Mouse (Mus musculus) hindbrain, postnatal 0 days (tissue): ENCODE results near the gene Elmo2. TPM values are rescaled to one million over a fixed set of nuclear protein-coding genes. Genes with fewer than 3 reads are reported as not detected.

ENCODE experiments used
- ATAC-seq: fragments of 200-750 bp; cut with Nextera tagmentation; 2 replicates; pipeline ENCODE4 v1.8.0; 2017; ENCODE audit warnings: mild to moderate bottlenecking, moderate TSS enrichment, moderate library complexity
- DNase-seq: peaks from one replicate; pipeline ENCODE4 v3.0.0-alpha.2; 2015; ENCODE audit warnings: low spot score
- H3K27ac ChIP-seq: fragments of 300-500 bp; sonication (generic); 2 replicates; pipeline ENCODE4 v1.5.1; 2014; ENCODE audit warnings: mild to moderate bottlenecking
- H3K27me3 ChIP-seq: fragments of 300-500 bp; sonication (generic); 2 replicates; pipeline ENCODE4 v1.6.1; 2014; ENCODE audit warnings: low read length, mixed read lengths; ENCODE audit not compliant: insufficient read depth
- H3K36me3 ChIP-seq: fragments of 300-500 bp; sonication (generic); 2 replicates; pipeline ENCODE4 v1.6.1; 2014; ENCODE audit warnings: low read length, mixed read lengths; ENCODE audit not compliant: insufficient read depth
- H3K4me1 ChIP-seq: fragments of 300-500 bp; sonication (generic); 2 replicates; pipeline ENCODE4 v1.6.1; 2014; ENCODE audit warnings: antibody characterized with exemption, low read length, mixed read lengths; ENCODE audit not compliant: insufficient read depth
- H3K4me2 ChIP-seq: fragments of 300-500 bp; sonication (generic); 2 replicates; pipeline ENCODE4 v1.6.1; 2014; ENCODE audit warnings: low read depth, mild to moderate bottlenecking, low read length, moderate library complexity, mixed read lengths
- H3K4me3 ChIP-seq: fragments of 300-500 bp; sonication (generic); 2 replicates; pipeline ENCODE4 v1.5.1; 2014; ENCODE audit warnings: low read length
- H3K9ac ChIP-seq: fragments of 300-500 bp; sonication (generic); replicated peaks from 2 replicates; pipeline ENCODE4 v1.6.1; 2014; ENCODE audit warnings: mild to moderate bottlenecking, low read length, moderate library complexity, mixed read lengths
- H3K9me3 ChIP-seq: fragments of 300-500 bp; sonication (generic); 2 replicates; pipeline ENCODE4 v1.6.1; 2016; ENCODE audit warnings: low read length, mixed read lengths
- CTCF ChIP-seq: IDR thresholded peaks from 2 replicates; pipeline ENCODE4 v1.5.1; 2016; ENCODE audit warnings: antibody characterized with exemption, control low read depth, low read depth
- WGBS: fragments of 180-500 bp; shearing (Covaris S2); extraction: QIAGEN DNeasy Blood & Tissue Kit; methylation state at CpG from one replicate; pipeline ENCODE4 v1.1.7; 2014; 5-methylcytosine and 5-hydroxymethylcytosine counted together
- polyA plus RNA-seq: library from polyadenylated mRNA; unstranded; fragments of >200 nt; fragmentation: Nextera tagmentation; extraction: Ambion mirVana; gene quantifications from 2 replicates; pipeline ENCODE4 v1.2.1, GENCODE M21; 2015
- total RNA-seq: library from RNA; depleted of rRNA; stranded (reverse); fragments of >200 nt; gene quantifications from 2 replicates; pipeline ENCODE4 v1.2.3, GENCODE M21; 2014

Elmo2 gene
- total and polyA plus RNA-seq, 2 experiments from 2014 or later = 71.8 to 105 TPM

- TF ChIP-seq CTCF = no peak
- Histone ChIP-seq H3K27ac (no peak overlapping the region), H3K9me3 (no peaks in the 10 kb centered on the region), H3K36me3 (no peaks in the 10 kb centered on the region), H3K4me1 (no peaks in the 10 kb centered on the region), H3K4me3 (peak overlapping the region; percentile 42), H3K27me3 (no peaks in the 10 kb centered on the region), H3K4me2 (peak overlapping the region; percentile 77), H3K9ac (peak overlapping the region; percentile 54)
- WGBS = 0% methylated on average over 13 of the region's 13 CpGs
- DNase-seq (no peak), ATAC-seq (no peak)
These were observed 41.7 kb upstream of the Elmo2 start for GRCm38 (mm10) chr2:165367868-165368439.

DNA sequence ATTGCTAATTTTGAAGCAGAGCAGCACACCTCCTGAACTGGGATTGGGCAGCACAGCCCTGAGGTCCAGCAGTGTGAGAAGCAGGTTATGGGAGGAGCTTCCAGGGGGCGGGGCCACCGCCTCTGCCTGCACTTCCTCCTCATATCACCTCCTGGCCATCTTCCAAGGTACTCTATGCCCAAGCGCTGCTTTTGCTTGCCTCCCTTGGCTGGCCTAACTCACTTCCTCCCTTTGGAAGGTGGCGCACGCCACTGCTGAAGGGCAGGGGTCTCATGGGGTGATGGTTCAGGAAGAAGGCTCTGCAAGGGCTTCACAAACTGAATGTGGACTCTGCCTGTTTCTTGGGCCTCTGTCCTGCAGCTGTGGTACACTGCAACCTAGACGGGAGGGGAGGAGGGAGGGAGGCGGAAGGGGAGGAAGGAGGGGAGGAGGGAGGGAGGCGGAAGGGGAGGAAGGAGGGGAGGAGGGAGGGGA lies 40.8 kb upstream of the Elmo2 start:
- WGBS = 13% methylated on average over 5 of the region's 8 CpGs
- no peak for ATAC-seq
- no peak for DNase-seq

DNA sequence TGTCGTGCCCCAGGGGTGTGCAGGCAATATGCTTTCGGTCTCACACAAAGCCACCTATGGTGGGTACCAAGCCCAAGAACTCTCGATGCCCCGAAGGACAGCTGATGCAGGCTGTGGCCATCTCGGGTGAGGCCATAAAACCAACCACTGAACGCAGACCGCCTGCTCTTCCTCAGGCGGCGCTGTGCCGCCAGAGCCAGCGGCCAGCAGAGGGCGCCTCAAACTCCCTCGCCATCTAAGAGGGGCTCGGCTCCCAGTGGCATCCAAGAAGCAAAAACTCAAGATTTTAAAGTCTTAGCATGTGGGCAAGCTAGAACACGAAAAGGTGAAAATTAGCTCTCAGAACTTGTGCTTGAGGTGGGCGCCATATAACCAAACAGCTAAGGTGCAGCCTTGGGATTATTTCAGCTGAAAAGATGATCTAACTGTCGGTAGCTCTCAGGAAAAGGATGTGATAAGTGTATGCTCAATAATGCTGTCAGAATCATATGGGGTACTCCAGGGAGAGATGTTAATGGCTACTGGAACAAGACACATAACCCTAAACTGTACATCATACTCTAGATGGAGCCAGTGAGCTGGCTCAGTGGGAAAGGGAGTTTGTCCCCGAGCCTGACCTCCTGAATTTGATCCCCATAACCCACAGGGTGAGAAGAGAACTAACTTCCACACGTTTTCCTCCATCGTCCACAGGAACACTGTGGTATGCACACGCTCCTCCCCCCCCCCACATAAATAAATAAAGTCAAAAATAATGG lies 38.2 kb upstream of the Elmo2 start:
- Histone ChIP-seq H3K36me3 (no peaks in the 10 kb centered on the region), H3K4me3 (no peak overlapping the region), H3K4me2 (peak overlapping the region; percentile 13; the same call in 1 of the 2 replicates), H3K27me3 (no peaks in the 10 kb centered on the region), H3K4me1 (no peaks in the 10 kb centered on the region), H3K27ac (no peak overlapping the region), H3K9me3 (no peaks in the 10 kb centered on the region), H3K9ac (no peak overlapping the region)
- ATAC-seq (peak; percentile 63), DNase-seq (peak; percentile 86)
- 11% methylated on average over 21 of the region's 21 CpGs for WGBS
- TF ChIP-seq CTCF = peak; percentile 98

More for the DNA sequence above, 40.8 kb upstream of the Elmo2 start:
- no peak overlapping the region for H3K4me2 ChIP-seq
- no peaks in the 10 kb centered on the region for H3K27me3 ChIP-seq
- no peak overlapping the region for H3K4me3 ChIP-seq
- H3K36me3 ChIP-seq = no peaks in the 10 kb centered on the region
- TF ChIP-seq CTCF = no peak
- no peaks in the 10 kb centered on the region for H3K4me1 ChIP-seq
- H3K9ac ChIP-seq = no peak overlapping the region
- H3K27ac ChIP-seq = no peak overlapping the region
- H3K9me3 ChIP-seq = no peaks in the 10 kb centered on the region

- no peaks in the 10 kb centered on the region for H3K9me3 ChIP-seq
- peak; percentile 23; the same call in 1 of the 2 replicates for TF ChIP-seq CTCF
- no peak overlapping the region for H3K4me3 ChIP-seq
- no peak for ATAC-seq
- no peak overlapping the region for H3K27ac ChIP-seq
- H3K4me2 ChIP-seq = no peak overlapping the region
- H3K9ac ChIP-seq = no peak overlapping the region
- WGBS = 92% methylated on average over 6 of the region's 6 CpGs
- no peaks in the 10 kb centered on the region for H3K36me3 ChIP-seq
- H3K4me1 ChIP-seq = no peaks in the 10 kb centered on the region
- DNase-seq = no peak
- H3K27me3 ChIP-seq = no peaks in the 10 kb centered on the region
These were observed 37.0 kb upstream of the Elmo2 start for GRCm38 (mm10) chr2:165363282-165363681.

GRCm38 (mm10) chr2:165360861-165361260 lies 34.6 kb upstream of the Elmo2 start:
- Histone ChIP-seq H3K9ac (no peak overlapping the region), H3K9me3 (no peaks in the 10 kb centered on the region), H3K27ac (no peak overlapping the region), H3K36me3 (no peaks in the 10 kb centered on the region), H3K4me1 (no peaks in the 10 kb centered on the region), H3K4me2 (no peak overlapping the region), H3K27me3 (no peaks in the 10 kb centered on the region), H3K4me3 (no peak overlapping the region)
- peak; percentile 63 for ATAC-seq
- DNase-seq = peak; percentile 91
- 0% methylated on average over 1 of the region's 1 CpGs for WGBS
- peak; percentile 95 for TF ChIP-seq CTCF

DNA sequence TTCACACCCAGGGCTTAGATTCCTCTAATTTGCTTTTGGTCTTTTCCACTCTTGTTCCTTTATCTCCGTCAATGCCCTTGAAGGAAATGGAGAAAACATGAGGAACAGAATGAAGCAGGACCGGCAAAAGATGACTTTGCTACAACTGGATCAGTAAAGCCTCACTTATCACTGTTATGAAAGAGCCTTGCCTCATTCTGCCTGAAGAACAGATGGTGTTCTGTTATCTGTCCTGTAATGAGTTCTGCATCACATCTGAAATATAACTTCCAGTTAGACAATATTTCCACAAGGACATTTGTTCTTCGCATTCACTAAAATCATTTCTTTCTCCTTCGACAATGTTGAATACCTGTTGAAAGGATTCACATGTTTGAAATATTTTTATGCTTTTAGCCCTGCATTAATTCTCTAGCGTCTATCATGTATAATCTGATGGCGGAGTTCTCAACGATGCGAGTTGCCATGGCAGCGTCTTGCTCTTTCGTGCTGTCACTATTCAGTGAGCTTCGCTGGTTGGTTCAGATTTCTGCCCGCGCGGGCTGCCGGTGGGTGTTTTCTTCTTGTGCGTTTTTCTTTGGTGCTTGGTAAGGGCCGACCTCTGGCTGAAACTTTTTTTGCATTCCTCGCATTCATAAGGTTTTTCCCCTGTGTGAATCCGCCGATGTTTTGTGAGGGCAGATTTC lies 25.7 kb upstream of the Elmo2 start:
- Histone ChIP-seq H3K9me3 (peaks cover 9% of the 10 kb centered on the region; the same call in 1 of the 2 replicates), H3K27me3 (no peaks in the 10 kb centered on the region), H3K9ac (no peak overlapping the region), H3K4me2 (no peak overlapping the region), H3K4me3 (no peak overlapping the region), H3K4me1 (no peaks in the 10 kb centered on the region), H3K27ac (no peak overlapping the region), H3K36me3 (no peaks in the 10 kb centered on the region)
- 90% methylated on average over 20 of the region's 20 CpGs for WGBS
- ATAC-seq (no peak), DNase-seq (no peak)
- TF ChIP-seq CTCF = no peak
